Mouse (Mus musculus) kidney, adult 2 months (tissue): ENCODE data around the gene Mecom.

Experiments used
- CTCF ChIP-seq: fragments of 200-500 bp; conservative IDR thresholded peaks from 2 replicates; pipeline ENCODE4 v1.5.1; 2011; ENCODE audit warnings: low read depth, mild to moderate bottlenecking, control low read depth, low read length, moderate library complexity, mixed read lengths; ENCODE audit not compliant: insufficient read depth, insufficient read length
- POLR2A ChIP-seq: fragments of 200-500 bp; IDR thresholded peaks from one replicate; pipeline ENCODE4 v1.6.1; 2011; ENCODE audit warnings: low read depth, low read length, control low read depth

- no peak for TF ChIP-seq CTCF
- no peak for TF ChIP-seq POLR2A
These were observed 111.7 kb downstream of the Mecom start for GRCm38 (mm10) chr3:30436131-30436530.
